Mouse (Mus musculus) MEL-GATA-1-ER (cell line): Measurements from ENCODE around the gene En1.

Source experiments
- DNase-seq: peaks from one replicate; pipeline ENCODE4 v3.0.0-alpha.2; 2012; ENCODE audit warnings: low read depth; ENCODE audit errors: extremely low read depth

Gene En1

GRCm38 (mm10) chr1:120599321-120600148 is 2.7 kb upstream of the En1 start:
- no peak for DNase-seq

GRCm38 (mm10) chr1:120600149-120600445 is 2.1 kb upstream of the En1 start:
- no peak for DNase-seq

- DNase-seq = no peak
These were observed 1.5 kb upstream of the En1 start for GRCm38 (mm10) chr1:120600516-120601252.

- DNase-seq = no peak
These were observed 873 bp upstream of the En1 start for GRCm38 (mm10) chr1:120601253-120601836.

- no peak for DNase-seq
These were observed 848 bp downstream of the En1 start for GRCm38 (mm10) chr1:120602876-120603655.

- no peak for DNase-seq
These were observed 1.4 kb downstream of the En1 start for GRCm38 (mm10) chr1:120603656-120604051.

- no peak for DNase-seq
These were observed 2.4 kb downstream of the En1 start for GRCm38 (mm10) chr1:120604431-120605142.

GRCm38 (mm10) chr1:120605143-120605435 is 2.9 kb downstream of the En1 start:
- no peak for DNase-seq

- no peak for DNase-seq
These were observed 3.5 kb downstream of the En1 start for GRCm38 (mm10) chr1:120605521-120606310.

GRCm38 (mm10) chr1:120606641-120607575 is 4.7 kb downstream of the En1 start:
- no peak for DNase-seq

GRCm38 (mm10) chr1:120607576-120608400 is 5.6 kb downstream of the En1 start:
- no peak for DNase-seq

- no peak for DNase-seq
These were observed 6.2 kb downstream of the En1 start for GRCm38 (mm10) chr1:120608461-120608860.

GRCm38 (mm10) chr1:120609611-120610010 is 7.4 kb downstream of the En1 start:
- no peak for DNase-seq

- no peak for DNase-seq
These were observed 11.5 kb downstream of the En1 start for GRCm38 (mm10) chr1:120613461-120614306.

GRCm38 (mm10) chr1:120614307-120615100 is 12.3 kb downstream of the En1 start:
- no peak for DNase-seq

GRCm38 (mm10) chr1:120615521-120615920 is 13.3 kb downstream of the En1 start:
- DNase-seq = no peak

GRCm38 (mm10) chr1:120615927-120616326 is 13.7 kb downstream of the En1 start:
- no peak for DNase-seq
